Mouse (Mus musculus): ENCODE data around the gene Itfg2. TPM values are rescaled to one million over a fixed set of nuclear protein-coding genes. Genes with fewer than 3 reads are reported as not detected.

Gene Itfg2
- total RNA-seq, 1 experiment from 2014 or later: 19.0 TPM

Other genes starting within 250 kb of the Itfg2 start
- gene Tead4, start 124.1 kb downstream of the Itfg2 start, total RNA-seq (2017): not detected in 2 replicates
- 0.19 and 0.27 TPM in 2 replicates for gene Tulp3, start 69.1 kb downstream of the Itfg2 start, total RNA-seq (2017)
- gene Rhno1, start 62.0 kb downstream of the Itfg2 start, total RNA-seq (2017): 39.5 and 43.8 TPM in 2 replicates
- 10.9 and 19.5 TPM in 2 replicates for gene Foxm1, start 62.0 kb downstream of the Itfg2 start, total RNA-seq (2017)
- gene Tex52, start 49.5 kb downstream of the Itfg2 start, total RNA-seq (2017): not detected in 2 replicates
- not detected in 2 replicates for gene Gm44596, start 49.4 kb downstream of the Itfg2 start, total RNA-seq (2017)
- gene Nrip2, start 25.6 kb downstream of the Itfg2 start, total RNA-seq (2017): under 0.01 TPM in 1 of 2 replicates, not detected in the other
- 331 and 387 TPM in 2 replicates for gene Fkbp4, start 13.7 kb upstream of the Itfg2 start, total RNA-seq (2017)
- gene Pzp, start 101.8 kb upstream of the Itfg2 start, total RNA-seq (2017): not detected in 2 replicates
- gene A2ml1, start 156.7 kb upstream of the Itfg2 start, total RNA-seq (2017): not detected in 2 replicates
- not detected in 2 replicates for gene Klrb1a, start 198.6 kb upstream of the Itfg2 start, total RNA-seq (2017)
- gene Clec2h, start 237.5 kb upstream of the Itfg2 start, total RNA-seq (2017): not detected in 2 replicates